Mouse (Mus musculus) hindbrain, embryonic 15.5 days (tissue): ENCODE results near the gene Sept11. TPM values are rescaled to one million over a fixed set of nuclear protein-coding genes. Genes with fewer than 3 reads are reported as not detected.

ENCODE experiments used
- ATAC-seq: fragments of 200-750 bp; cut with Nextera tagmentation; 2 replicates; pipeline ENCODE4 v1.8.0; 2017; ENCODE audit warnings: low read depth, moderate number of reproducible peaks, moderate TSS enrichment; ENCODE audit not compliant: low FRiP score
- H3K27ac ChIP-seq: fragments of 300-500 bp; sonication (generic); replicated peaks from 2 replicates; pipeline ENCODE4 v1.5.1; 2015; ENCODE audit warnings: mild to moderate bottlenecking, inconsistent platforms
- H3K27me3 ChIP-seq: fragments of 300-500 bp; sonication (generic); 2 replicates; pipeline ENCODE4 v1.6.1; 2015; ENCODE audit warnings: control low read depth, inconsistent platforms
- H3K36me3 ChIP-seq: fragments of 300-500 bp; sonication (generic); 2 replicates; pipeline ENCODE4 v1.6.1; 2015; ENCODE audit warnings: control low read depth, inconsistent platforms
- H3K4me1 ChIP-seq: fragments of 300-500 bp; sonication (generic); replicated peaks from 2 replicates; pipeline ENCODE4 v1.6.1; 2015; ENCODE audit warnings: control low read depth, inconsistent platforms
- H3K4me2 ChIP-seq: fragments of 300-500 bp; sonication (generic); 2 replicates; pipeline ENCODE4 v1.6.1; 2015; ENCODE audit warnings: moderate library complexity, mild to moderate bottlenecking, inconsistent platforms
- H3K4me3 ChIP-seq: fragments of 300-500 bp; sonication (generic); 2 replicates; pipeline ENCODE4 v1.5.1; 2015; ENCODE audit warnings: mild to moderate bottlenecking, inconsistent platforms
- H3K9ac ChIP-seq: fragments of 300-500 bp; sonication (generic); 2 replicates; pipeline ENCODE4 v1.6.1; 2015; ENCODE audit warnings: inconsistent platforms
- H3K9me3 ChIP-seq: fragments of 300-500 bp; sonication (generic); 2 replicates; pipeline ENCODE4 v1.6.1; 2016; ENCODE audit warnings: control low read depth, inconsistent platforms
- WGBS: fragments of 180-500 bp; shearing (Covaris S2); methylation state at CpG from one replicate; pipeline ENCODE4 v1.1.7; 2015; 5-methylcytosine and 5-hydroxymethylcytosine counted together
- polyA plus RNA-seq: library from polyadenylated mRNA; unstranded; fragments of >200 nt; fragmentation: Nextera tagmentation; extraction: Ambion mirVana; gene quantifications from 2 replicates; pipeline ENCODE4 v1.2.1, GENCODE M21; 2015

The Sept11 gene
- polyA plus RNA-seq, 1 experiment from 2014 or later, result 151 TPM

DNA sequence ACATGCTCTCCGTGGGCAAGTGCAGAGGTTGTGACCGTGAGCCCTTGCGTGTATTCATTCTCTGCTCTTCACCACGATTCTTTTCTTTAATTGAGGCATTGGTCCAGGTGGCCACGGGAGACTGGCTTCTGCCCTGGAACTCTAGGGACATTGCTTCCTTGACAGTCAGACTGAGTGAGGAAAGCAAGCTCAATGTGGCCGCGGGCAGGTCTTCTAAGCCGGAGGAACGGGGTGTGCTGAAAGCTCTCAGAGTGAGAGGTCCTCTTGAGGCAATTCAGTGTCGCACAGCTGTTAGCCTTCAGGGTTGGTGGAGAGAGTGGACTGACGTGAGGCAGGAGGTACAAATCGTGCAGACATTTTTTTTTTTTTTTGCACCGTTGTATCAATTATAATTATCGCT lies 5.6 kb downstream of the Sept11 start:
- H3K27me3 ChIP-seq, result no peaks in the 10 kb centered on the region
- peaks cover 54% of the 10 kb centered on the region for H3K4me1 ChIP-seq
- ATAC-seq, result no peak
- H3K27ac ChIP-seq, result no peak overlapping the region
- 78% methylated on average over 14 of the region's 14 CpGs for WGBS
- no peak overlapping the region for H3K4me2 ChIP-seq
- no peaks in the 10 kb centered on the region for H3K9me3 ChIP-seq
- H3K4me3 ChIP-seq, result no peak overlapping the region
- no peaks in the 10 kb centered on the region for H3K36me3 ChIP-seq
- H3K9ac ChIP-seq, result no peak overlapping the region

DNA sequence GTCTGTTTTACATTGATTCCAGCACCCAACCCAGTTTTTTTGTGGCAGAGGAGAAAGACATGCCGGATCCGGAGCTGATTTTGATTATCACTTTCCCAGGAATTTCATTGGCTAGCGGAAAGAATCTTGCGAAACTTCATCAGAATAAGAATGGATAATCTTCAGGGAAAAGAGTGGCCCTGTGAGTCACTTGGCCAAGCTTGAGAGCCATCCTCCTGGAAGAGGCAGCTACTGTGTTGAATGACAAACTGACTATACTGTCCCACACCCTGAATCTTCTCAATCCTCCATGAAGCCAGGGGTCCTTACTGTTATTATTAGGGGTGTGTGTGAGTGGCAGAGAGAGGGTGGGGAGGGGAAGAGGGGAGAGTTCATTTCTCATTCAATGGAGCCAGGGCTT lies 7.7 kb downstream of the Sept11 start:
- Histone ChIP-seq H3K27ac (no peak overlapping the region), H3K4me1 (peaks cover 37% of the 10 kb centered on the region), H3K9ac (no peak overlapping the region)

DNA sequence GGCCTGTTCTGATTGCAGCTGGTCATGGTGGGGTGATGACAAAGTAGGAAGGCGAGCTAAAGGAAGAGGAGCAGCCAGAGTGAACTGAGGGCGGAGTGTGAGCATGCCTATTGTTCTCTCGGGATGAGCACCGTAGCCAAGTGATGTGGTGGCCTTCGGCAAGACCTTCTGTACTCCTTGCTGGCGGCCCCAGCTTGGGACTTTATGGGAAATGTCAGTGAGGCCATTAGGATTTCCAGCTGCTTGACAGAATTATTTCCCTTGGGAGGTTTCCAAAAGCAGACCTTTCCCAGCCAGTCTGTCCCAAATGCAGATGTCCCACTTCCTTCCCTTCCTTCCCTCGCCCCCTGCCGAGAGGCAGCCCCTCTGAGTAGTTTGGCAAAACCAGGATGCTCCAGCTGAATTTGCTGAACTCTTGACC lies 8.1 kb downstream of the Sept11 start:
- Histone ChIP-seq H3K9me3 (no peaks in the 10 kb centered on the region), H3K27me3 (no peaks in the 10 kb centered on the region), H3K4me3 (no peak overlapping the region), H3K9ac (no peak overlapping the region), H3K4me1 (peaks cover 32% of the 10 kb centered on the region), H3K27ac (no peak overlapping the region), H3K36me3 (no peaks in the 10 kb centered on the region), H3K4me2 (no peak overlapping the region)
- WGBS, result 28% methylated on average over 8 of the region's 8 CpGs
- no peak for ATAC-seq

More for the DNA sequence above, 7.7 kb downstream of the Sept11 start:
- H3K9me3 ChIP-seq, result no peaks in the 10 kb centered on the region
- H3K4me2 ChIP-seq, result no peak overlapping the region
- H3K27me3 ChIP-seq, result no peaks in the 10 kb centered on the region
- ATAC-seq, result no peak
- H3K4me3 ChIP-seq, result no peak overlapping the region
- no peaks in the 10 kb centered on the region for H3K36me3 ChIP-seq
- WGBS, result 65% methylated on average over 4 of the region's 4 CpGs

DNA sequence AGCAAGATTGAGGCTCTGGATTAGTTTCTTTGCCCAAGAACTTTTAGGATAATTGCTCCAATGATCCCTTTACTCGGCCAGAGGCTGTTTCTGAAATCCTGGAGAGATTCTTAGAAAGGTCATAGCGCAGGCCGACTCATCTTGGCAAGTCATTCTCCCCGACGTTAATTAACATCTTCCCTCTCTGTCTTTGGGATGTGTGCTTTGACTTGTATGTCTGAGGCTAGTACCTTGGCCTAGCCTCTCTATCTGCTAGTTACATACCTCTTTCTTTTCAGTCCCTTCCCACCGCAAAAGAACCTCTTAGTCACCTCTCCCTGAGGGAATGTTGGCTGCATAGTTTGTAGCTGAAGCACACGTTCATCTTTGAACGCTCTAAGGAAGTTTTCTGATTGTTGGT lies 10.4 kb downstream of the Sept11 start:
- WGBS, result 83% methylated on average over 8 of the region's 8 CpGs
- Histone ChIP-seq H3K4me1 (peaks cover 16% of the 10 kb centered on the region; the same call in 1 of the 2 replicates), H3K4me3 (no peak overlapping the region), H3K36me3 (no peaks in the 10 kb centered on the region), H3K27me3 (no peaks in the 10 kb centered on the region), H3K9me3 (no peaks in the 10 kb centered on the region), H3K9ac (no peak overlapping the region), H3K27ac (no peak overlapping the region), H3K4me2 (no peak overlapping the region)
- no peak for ATAC-seq

DNA sequence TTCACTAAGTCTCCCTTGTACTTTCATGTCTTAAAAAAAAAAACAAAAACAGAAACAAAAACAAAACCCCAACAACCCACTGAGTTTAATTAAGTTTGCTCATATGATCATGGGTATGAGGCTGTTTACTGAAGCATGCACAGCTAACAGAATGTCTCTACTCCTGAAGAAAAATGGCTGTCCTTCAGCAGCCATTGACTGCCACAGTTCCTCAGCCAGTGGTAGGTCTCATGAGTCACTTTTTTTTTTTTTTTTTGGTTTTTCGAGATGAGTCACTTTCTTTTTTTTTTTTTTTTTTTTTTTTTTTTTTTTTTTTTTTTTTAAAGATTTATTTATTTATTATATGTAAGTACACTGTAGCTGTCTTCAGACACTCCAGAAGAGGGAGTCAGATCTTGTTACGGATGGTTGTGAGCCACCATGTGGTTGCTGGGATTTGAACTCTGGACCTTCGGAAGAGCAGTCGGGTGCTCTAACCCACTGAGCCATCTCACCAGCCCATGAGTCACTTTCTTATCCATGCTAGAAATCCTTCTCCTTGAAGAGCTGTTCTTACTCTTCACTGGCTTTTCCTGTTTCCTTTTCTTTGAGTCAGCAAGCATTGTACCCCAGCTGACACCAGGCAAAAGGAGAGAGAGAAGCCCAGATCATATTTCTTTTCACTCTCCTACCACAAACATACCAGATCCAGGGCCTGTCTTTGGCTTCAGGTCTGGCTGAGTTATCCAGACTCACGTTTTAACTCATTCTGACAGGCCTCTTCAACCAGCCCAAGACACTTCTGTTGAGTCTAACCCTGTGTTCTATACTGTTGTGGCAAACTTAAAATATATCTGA lies 12.0 kb downstream of the Sept11 start:
- Histone ChIP-seq H3K36me3 (no peaks in the 10 kb centered on the region), H3K4me3 (no peak overlapping the region), H3K4me2 (no peak overlapping the region), H3K9ac (no peak overlapping the region), H3K27ac (no peak overlapping the region), H3K4me1 (peaks cover 7% of the 10 kb centered on the region; the same call in 1 of the 2 replicates), H3K9me3 (no peaks in the 10 kb centered on the region), H3K27me3 (no peaks in the 10 kb centered on the region)
- ATAC-seq, result no peak
- 85% methylated on average over 4 of the region's 5 CpGs for WGBS

GRCm38 (mm10) chr5:93106048-93106447 lies 12.8 kb downstream of the Sept11 start:
- H3K4me2 ChIP-seq, result no peak overlapping the region
- no peaks in the 10 kb centered on the region for H3K9me3 ChIP-seq
- whole genome bisulfite sequencing, result 96% methylated on average over 4 of the region's 4 CpGs
- no peaks in the 10 kb centered on the region for H3K27me3 ChIP-seq
- no peaks in the 10 kb centered on the region for H3K36me3 ChIP-seq
- no peak overlapping the region for H3K4me3 ChIP-seq
- ATAC-seq, result no peak
- no peak overlapping the region for H3K9ac ChIP-seq
- H3K27ac ChIP-seq, result no peak overlapping the region
- H3K4me1 ChIP-seq, result peaks cover 6% of the 10 kb centered on the region; the same call in 1 of the 2 replicates

DNA sequence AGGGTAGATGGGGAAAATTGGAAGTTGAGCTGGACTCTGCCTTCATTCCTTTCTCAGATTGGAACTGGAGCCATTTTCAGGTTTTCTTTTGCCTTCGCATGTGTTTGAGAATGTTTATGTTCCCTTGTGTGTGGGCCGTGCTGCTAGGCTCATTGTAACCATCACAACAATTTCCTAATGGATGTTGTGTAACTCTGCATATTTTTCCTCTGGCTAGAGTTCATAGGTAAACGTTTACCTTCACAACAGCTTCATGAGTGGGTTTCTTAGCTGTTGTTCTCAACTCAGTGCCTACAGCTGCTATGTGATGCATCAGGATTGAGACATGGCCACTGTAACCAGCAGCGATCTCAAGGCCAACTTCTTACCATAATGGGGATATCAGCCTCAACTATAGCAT lies 15.5 kb downstream of the Sept11 start:
- 89% methylated on average over 4 of the region's 4 CpGs for WGBS
- no peaks in the 10 kb centered on the region for H3K4me1 ChIP-seq
- no peak overlapping the region for H3K4me2 ChIP-seq
- H3K27ac ChIP-seq, result no peak overlapping the region
- ATAC-seq, result no peak
- H3K4me3 ChIP-seq, result no peak overlapping the region
- H3K27me3 ChIP-seq, result no peaks in the 10 kb centered on the region
- no peak overlapping the region for H3K9ac ChIP-seq
- no peaks in the 10 kb centered on the region for H3K36me3 ChIP-seq
- H3K9me3 ChIP-seq, result no peaks in the 10 kb centered on the region

- Histone ChIP-seq H3K4me1 (peaks cover 3% of the 10 kb centered on the region; the same call in 1 of the 2 replicates), H3K4me3 (no peak overlapping the region), H3K9me3 (no peaks in the 10 kb centered on the region), H3K36me3 (no peaks in the 10 kb centered on the region), H3K27ac (no peak overlapping the region), H3K9ac (no peak overlapping the region), H3K27me3 (no peaks in the 10 kb centered on the region), H3K4me2 (no peak overlapping the region)
- WGBS, result 86% methylated on average over 2 of the region's 2 CpGs
- no peak for ATAC-seq
Measured at GRCm38 (mm10) chr5:93109555-93109954, 16.3 kb downstream of the Sept11 start.

- Histone ChIP-seq H3K4me1 (peaks cover 8% of the 10 kb centered on the region; the same call in 1 of the 2 replicates), H3K9ac (no peak overlapping the region), H3K9me3 (no peaks in the 10 kb centered on the region), H3K27ac (no peak overlapping the region), H3K4me2 (no peak overlapping the region), H3K4me3 (no peak overlapping the region), H3K36me3 (no peaks in the 10 kb centered on the region), H3K27me3 (no peaks in the 10 kb centered on the region)
- ATAC-seq, result no peak
- 98% methylated on average over 3 of the region's 3 CpGs for WGBS
Measured at GRCm38 (mm10) chr5:93112290-93112689, 19.1 kb downstream of the Sept11 start.

DNA sequence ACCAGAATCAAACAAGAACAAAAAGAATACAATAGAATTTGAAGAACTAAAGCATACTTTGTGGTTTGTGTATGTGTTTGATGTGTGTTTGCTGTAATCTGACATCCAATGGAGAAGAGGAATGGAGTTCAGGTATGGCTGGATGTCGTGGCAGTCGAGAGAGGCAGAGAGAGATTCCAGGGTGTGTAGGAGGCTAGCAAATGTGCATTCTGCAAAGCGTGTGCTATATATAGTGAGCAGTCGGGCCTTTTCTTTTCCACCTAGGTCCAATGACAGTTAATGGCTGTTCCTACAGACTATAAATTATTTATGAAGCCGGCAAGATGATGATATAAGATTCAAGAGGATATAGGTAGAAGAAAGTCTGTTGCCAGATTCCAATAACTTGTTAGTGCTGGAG lies 20.3 kb downstream of the Sept11 start:
- peaks cover 8% of the 10 kb centered on the region; the same call in 1 of the 2 replicates for H3K4me1 ChIP-seq
- 90% methylated on average over 5 of the region's 5 CpGs for WGBS
- H3K4me2 ChIP-seq, result no peak overlapping the region
- no peak overlapping the region for H3K9ac ChIP-seq
- no peaks in the 10 kb centered on the region for H3K9me3 ChIP-seq
- ATAC-seq, result no peak
- H3K36me3 ChIP-seq, result no peaks in the 10 kb centered on the region
- H3K4me3 ChIP-seq, result no peak overlapping the region
- no peaks in the 10 kb centered on the region for H3K27me3 ChIP-seq
- no peak overlapping the region for H3K27ac ChIP-seq

- Histone ChIP-seq H3K4me3 (no peak overlapping the region), H3K27ac (no peak overlapping the region), H3K36me3 (no peaks in the 10 kb centered on the region), H3K4me2 (no peak overlapping the region), H3K9me3 (no peaks in the 10 kb centered on the region), H3K9ac (no peak overlapping the region), H3K4me1 (peaks cover 8% of the 10 kb centered on the region; the same call in 1 of the 2 replicates), H3K27me3 (no peaks in the 10 kb centered on the region)
- no peak for ATAC-seq
- WGBS, result 75% methylated on average over 6 of the region's 6 CpGs
Measured at GRCm38 (mm10) chr5:93114515-93114914, 21.3 kb downstream of the Sept11 start.

GRCm38 (mm10) chr5:93115059-93115458 lies 21.8 kb downstream of the Sept11 start:
- H3K4me1 ChIP-seq, result peaks cover 8% of the 10 kb centered on the region; the same call in 1 of the 2 replicates
- H3K27ac ChIP-seq, result no peak overlapping the region
- no peak overlapping the region for H3K4me2 ChIP-seq
- 82% methylated on average over 6 of the region's 6 CpGs for WGBS
- no peak overlapping the region for H3K9ac ChIP-seq
- H3K27me3 ChIP-seq, result no peaks in the 10 kb centered on the region
- H3K36me3 ChIP-seq, result no peaks in the 10 kb centered on the region
- no peaks in the 10 kb centered on the region for H3K9me3 ChIP-seq
- no peak overlapping the region for H3K4me3 ChIP-seq
- ATAC-seq, result no peak
